Mouse (Mus musculus): ENCODE data around the gene Rragd. TPM values are rescaled to one million over a fixed set of nuclear protein-coding genes. Genes with fewer than 3 reads are reported as not detected.

Gene Rragd
- polyA plus RNA-seq, 1 experiment from 2014 or later, result 42.8 TPM

DNA sequence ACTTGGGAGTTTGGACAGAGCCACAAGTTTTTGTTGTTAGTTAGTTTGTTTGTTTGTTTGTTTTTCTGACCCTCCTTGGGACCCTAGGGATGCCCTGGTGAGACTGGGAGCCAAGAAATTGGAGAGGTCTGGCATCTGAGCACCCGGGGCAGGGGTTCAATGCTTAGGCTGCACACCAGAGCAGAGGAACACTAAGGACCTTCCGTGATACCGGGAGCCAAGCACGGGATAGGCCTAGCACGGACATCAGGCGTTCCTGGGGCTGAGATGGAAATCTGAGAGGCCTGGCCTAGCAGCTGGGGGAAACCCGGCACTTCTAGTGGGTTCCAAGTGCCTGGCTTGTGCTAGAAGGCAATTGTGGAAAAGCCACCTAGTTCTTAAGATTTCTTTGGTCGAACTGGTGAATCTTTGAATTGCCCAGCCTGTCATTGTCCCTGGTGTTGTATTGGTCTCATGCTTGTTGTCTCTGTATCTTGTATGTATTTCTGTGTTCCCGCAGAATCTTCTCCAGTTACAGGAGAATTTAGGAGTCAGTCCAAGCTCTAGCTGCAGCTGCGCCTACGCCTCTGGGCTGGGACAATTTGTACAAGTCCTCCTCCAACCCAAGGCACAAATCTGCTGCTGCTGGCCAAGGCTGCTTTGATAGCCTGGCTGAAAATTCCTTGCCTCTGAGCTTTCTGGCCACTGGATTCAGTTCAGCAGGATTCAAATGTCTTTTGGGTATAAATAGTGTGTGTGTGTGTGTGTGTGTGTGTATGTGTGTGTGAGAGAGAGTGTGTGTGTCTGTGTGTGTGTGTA is 75.3 kb downstream of the Rragd start:
- no peak for ATAC-seq (ENCODE audit: low FRiP score, low read depth)
- WGBS, result 79% methylated on average over 11 of the region's 11 CpGs
- no peaks in the 10 kb centered on the region for H3K9me3 ChIP-seq
- no peaks in the 10 kb centered on the region for H3K4me1 ChIP-seq
- no peak overlapping the region for H3K27ac ChIP-seq
- H3K27me3 ChIP-seq (replicated peaks), result no peaks in the 10 kb centered on the region
- no peak overlapping the region for H3K4me3 ChIP-seq
- H3K36me3 ChIP-seq, result no peaks in the 10 kb centered on the region
- H3K9ac ChIP-seq, result no peak overlapping the region
- H3K4me2 ChIP-seq (replicated peaks), result no peak overlapping the region

DNA sequence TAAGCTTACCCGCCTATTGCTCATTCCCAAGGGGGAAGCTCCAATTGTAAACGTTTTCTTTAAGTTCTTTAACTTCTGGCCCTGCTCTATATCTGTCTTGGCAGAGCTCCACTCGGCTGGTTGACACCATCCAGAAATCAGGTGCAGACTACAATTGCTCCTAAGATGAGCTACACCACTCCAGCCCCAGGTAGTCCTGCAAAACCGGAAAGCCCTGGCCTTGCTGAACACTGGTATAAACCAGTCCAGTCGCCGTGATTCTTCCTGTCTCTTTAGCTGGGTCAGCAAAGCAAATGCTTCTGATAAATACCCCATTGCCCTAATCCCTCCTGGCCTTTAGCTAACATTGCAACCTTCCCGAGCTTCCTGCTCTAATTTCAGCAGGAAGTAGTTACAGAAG is 78.3 kb downstream of the Rragd start:
- H3K4me1 ChIP-seq, result no peaks in the 10 kb centered on the region
- H3K4me3 ChIP-seq, result no peak overlapping the region
- 64% methylated on average over 7 of the region's 7 CpGs for WGBS
- H3K36me3 ChIP-seq, result no peaks in the 10 kb centered on the region
- H3K9ac ChIP-seq, result no peak overlapping the region
- ATAC-seq (ENCODE audit: low FRiP score, low read depth), result no peak
- no peaks in the 10 kb centered on the region for H3K9me3 ChIP-seq
- no peaks in the 10 kb centered on the region for H3K27me3 ChIP-seq (replicated peaks)
- no peak overlapping the region for H3K27ac ChIP-seq
- H3K4me2 ChIP-seq (replicated peaks), result no peak overlapping the region

DNA sequence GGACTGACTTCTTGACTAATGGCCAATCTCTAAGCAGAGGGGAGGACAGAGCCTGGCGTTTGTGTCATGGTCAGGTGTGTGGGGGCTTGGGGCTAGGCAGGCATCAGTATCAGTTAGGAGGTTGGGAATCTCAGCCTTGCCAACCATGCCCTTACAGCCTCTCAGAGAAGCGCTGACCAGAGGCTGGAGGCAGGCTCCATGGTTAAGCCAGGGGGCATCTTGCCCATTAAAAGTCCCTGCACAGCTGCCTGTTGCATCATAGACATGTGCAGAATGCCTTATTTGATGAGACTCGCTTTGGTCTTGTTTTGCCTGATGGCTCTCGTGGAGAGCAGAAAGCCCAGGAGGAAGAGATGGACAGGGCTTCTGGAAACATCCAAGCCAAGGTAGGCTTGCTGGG is 80.1 kb downstream of the Rragd start, which contains the start of gene Gabrr2:
Gabrr2 (plus strand) TSS at position 19 of the 400 bp plus-strand sequence.
- WGBS, result 92% methylated on average over 4 of the region's 4 CpGs
- Histone ChIP-seq H3K27me3 (replicated peaks) (no peaks in the 10 kb centered on the region), H3K36me3 (no peaks in the 10 kb centered on the region), H3K27ac (no peak within 1 kb of the TSS), H3K4me1 (no peaks in the 10 kb centered on the region), H3K4me2 (replicated peaks) (no peak within 1 kb of the TSS), H3K4me3 (no peak within 1 kb of the TSS), H3K9ac (no peak within 1 kb of the TSS), H3K9me3 (no peaks in the 10 kb centered on the region)
- no peak for ATAC-seq (ENCODE audit: low FRiP score, low read depth)

DNA sequence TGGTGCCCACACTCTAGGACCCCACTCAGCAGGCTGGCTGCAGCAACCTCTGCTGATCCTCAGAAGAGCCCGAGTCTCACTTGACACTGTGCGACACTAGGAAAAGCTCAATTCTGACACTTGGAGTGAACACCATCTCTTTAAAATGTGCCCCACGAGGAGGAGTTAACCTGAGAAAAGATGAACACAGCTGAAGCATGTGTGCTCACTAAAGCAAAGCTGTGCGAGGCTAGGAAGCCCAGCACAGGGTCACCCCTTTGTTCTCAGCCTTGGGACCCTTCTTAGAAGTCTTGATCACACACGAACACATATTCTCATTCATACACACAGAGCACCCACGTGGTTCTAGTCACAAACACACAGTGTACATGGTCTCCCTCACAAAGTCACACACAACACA is 82.1 kb downstream of the Rragd start:
- no peak overlapping the region for H3K4me2 ChIP-seq (replicated peaks)
- H3K9me3 ChIP-seq, result no peaks in the 10 kb centered on the region
- H3K27ac ChIP-seq, result no peak overlapping the region
- H3K9ac ChIP-seq, result no peak overlapping the region
- no peaks in the 10 kb centered on the region for H3K4me1 ChIP-seq
- no peak for ATAC-seq (ENCODE audit: low FRiP score, low read depth)
- no peaks in the 10 kb centered on the region for H3K27me3 ChIP-seq (replicated peaks)
- no peaks in the 10 kb centered on the region for H3K36me3 ChIP-seq
- 84% methylated on average over 6 of the region's 6 CpGs for WGBS
- no peak overlapping the region for H3K4me3 ChIP-seq

DNA sequence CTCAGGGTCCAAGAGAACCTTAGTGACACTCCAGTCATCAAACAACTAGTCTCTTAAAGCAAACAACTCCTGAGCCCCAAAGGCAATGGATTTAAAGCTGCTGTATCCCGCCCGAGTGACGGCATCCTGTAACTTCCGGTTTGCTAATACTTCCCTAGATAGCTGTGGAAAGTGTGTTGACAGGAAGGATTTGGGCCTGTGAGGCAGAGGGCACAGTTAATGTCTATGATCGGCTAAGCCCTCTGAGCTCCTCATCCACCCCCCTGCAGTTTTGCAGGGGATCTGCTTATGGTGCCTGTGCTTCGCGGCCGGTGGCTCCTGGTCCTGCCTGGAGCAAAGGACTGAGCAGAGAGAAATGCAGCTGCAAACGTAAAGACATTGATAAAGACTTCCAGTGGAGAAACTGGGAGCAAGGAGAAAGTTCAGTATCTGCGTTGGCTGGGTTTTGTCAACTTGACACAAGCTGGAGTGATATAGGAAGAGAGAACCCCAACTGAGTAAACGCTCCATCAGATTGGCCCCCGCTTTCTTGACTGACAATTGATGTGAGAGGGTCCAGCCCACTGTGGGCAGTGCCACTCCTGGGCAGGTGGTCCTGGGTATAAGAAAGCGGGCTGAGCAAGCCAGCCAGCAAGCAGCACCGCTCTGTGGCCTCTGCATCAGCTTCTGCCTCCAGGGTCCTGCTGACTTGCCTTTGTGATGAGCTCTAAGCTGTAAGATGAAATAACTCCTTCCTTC is 83.6 kb downstream of the Rragd start:
- 73% methylated on average over 14 of the region's 14 CpGs for WGBS
- Histone ChIP-seq H3K36me3 (no peaks in the 10 kb centered on the region), H3K4me2 (replicated peaks) (no peak overlapping the region), H3K4me3 (no peak overlapping the region), H3K27ac (no peak overlapping the region), H3K27me3 (replicated peaks) (no peaks in the 10 kb centered on the region), H3K9me3 (no peaks in the 10 kb centered on the region), H3K9ac (no peak overlapping the region), H3K4me1 (no peaks in the 10 kb centered on the region)
- no peak for ATAC-seq (ENCODE audit: low FRiP score, low read depth)

DNA sequence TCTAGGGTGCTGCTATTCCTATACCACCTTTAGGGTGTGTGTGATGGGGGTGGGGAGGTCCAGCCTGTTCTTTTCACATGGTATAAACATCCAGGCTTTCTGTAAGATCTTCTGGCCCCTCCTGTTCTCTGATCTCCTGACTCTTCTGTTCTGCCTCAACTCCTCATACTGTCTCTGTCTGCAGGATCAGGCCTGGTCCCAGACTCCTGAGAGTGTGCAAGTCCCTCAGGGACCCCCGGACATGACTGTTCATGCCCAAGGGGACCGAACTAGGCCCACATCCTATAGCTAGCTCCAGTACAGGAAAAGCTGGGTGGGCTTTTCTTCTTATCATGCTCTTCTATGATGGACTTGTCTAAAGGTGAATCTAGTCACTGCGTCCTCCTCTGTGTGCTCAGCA is 84.5 kb downstream of the Rragd start:
- Histone ChIP-seq H3K36me3 (no peaks in the 10 kb centered on the region), H3K27ac (no peak overlapping the region), H3K27me3 (replicated peaks) (no peaks in the 10 kb centered on the region), H3K4me3 (no peak overlapping the region), H3K4me2 (replicated peaks) (no peak overlapping the region), H3K4me1 (no peaks in the 10 kb centered on the region), H3K9ac (no peak overlapping the region), H3K9me3 (no peaks in the 10 kb centered on the region)
- WGBS, result 93% methylated on average over 3 of the region's 3 CpGs
- ATAC-seq (ENCODE audit: low FRiP score, low read depth), result no peak

DNA sequence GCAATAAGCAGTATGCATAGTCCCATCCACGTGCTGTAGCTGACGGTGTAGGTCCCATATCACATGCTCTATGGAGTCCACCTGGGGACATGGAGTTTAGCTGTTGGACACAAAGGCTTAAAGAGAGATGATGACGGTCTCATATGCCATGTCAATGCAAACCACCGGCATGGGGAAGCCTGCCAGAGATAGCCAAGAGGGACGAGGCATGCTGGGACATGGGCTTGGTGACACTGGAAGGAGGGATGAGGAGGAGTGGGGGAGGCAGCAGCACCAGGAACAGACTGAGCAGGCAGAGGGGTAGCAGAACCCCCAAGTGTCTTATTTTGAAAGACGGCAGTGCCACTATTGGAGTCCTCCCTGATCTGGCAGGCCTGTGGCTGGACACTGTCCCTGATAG is 85.0 kb downstream of the Rragd start:
- Histone ChIP-seq H3K27ac (no peak overlapping the region), H3K4me2 (replicated peaks) (no peak overlapping the region), H3K9ac (no peak overlapping the region), H3K27me3 (replicated peaks) (no peaks in the 10 kb centered on the region), H3K36me3 (no peaks in the 10 kb centered on the region), H3K9me3 (no peaks in the 10 kb centered on the region), H3K4me3 (no peak overlapping the region), H3K4me1 (peaks cover under 1% of the 10 kb centered on the region; the same call in 1 of the 2 replicates)
- 94% methylated on average over 6 of the region's 6 CpGs for WGBS
- ATAC-seq (ENCODE audit: low FRiP score, low read depth), result no peak

DNA sequence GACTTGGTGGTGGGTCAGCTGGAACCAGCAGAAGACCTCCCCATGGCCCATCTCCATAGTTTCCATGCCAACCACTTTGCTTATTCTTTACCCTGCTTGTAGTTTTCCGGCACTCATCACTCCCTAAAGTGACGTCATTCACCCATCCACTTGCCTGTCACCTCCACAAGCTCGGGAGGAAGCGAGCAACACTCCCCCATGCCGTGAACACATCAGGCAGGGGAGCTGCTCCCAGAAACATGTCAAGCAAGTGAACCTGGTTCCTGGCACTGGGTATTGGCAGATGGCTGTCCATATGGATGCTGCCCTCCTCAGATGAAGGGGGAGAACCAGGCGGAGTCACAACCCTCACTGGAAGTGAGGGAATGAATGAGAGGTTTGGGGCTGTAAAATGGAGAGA is 86.1 kb downstream of the Rragd start:
- Histone ChIP-seq H3K27me3 (replicated peaks) (no peaks in the 10 kb centered on the region), H3K9ac (no peak overlapping the region), H3K4me3 (no peak overlapping the region), H3K27ac (no peak overlapping the region), H3K4me1 (peaks cover 3% of the 10 kb centered on the region; the same call in 1 of the 2 replicates), H3K9me3 (no peaks in the 10 kb centered on the region), H3K36me3 (no peaks in the 10 kb centered on the region), H3K4me2 (replicated peaks) (no peak overlapping the region)
- 77% methylated on average over 6 of the region's 6 CpGs for WGBS
- ATAC-seq (ENCODE audit: low FRiP score, low read depth), result no peak

DNA sequence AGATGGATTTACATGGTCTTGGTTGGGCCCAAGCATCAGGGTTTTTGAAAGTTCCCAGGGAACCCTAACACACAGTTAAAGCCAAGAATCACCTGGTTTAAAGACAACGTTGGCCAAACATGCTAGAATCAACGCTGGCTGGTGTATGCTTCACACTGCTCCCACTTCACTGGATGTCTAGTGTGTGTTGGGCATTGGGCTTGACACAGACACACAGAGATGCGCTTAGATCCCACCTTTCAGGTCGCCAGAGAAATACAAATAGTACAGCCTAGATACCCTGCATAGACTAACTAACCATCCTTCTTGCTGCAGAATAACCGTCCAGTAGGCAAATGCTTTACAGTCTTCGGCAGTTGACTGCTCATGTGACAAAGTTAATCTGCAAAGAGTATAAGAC is 87.5 kb downstream of the Rragd start:
- no peaks in the 10 kb centered on the region for H3K27me3 ChIP-seq (replicated peaks)
- H3K9me3 ChIP-seq, result no peaks in the 10 kb centered on the region
- ATAC-seq (ENCODE audit: low FRiP score, low read depth), result no peak
- H3K4me3 ChIP-seq, result no peak overlapping the region
- H3K9ac ChIP-seq, result no peak overlapping the region
- no peaks in the 10 kb centered on the region for H3K36me3 ChIP-seq
- no peak overlapping the region for H3K4me2 ChIP-seq (replicated peaks)
- H3K27ac ChIP-seq, result no peak overlapping the region
- 94% methylated on average over 6 of the region's 6 CpGs for WGBS
- peaks cover 3% of the 10 kb centered on the region; the same call in 1 of the 2 replicates for H3K4me1 ChIP-seq

DNA sequence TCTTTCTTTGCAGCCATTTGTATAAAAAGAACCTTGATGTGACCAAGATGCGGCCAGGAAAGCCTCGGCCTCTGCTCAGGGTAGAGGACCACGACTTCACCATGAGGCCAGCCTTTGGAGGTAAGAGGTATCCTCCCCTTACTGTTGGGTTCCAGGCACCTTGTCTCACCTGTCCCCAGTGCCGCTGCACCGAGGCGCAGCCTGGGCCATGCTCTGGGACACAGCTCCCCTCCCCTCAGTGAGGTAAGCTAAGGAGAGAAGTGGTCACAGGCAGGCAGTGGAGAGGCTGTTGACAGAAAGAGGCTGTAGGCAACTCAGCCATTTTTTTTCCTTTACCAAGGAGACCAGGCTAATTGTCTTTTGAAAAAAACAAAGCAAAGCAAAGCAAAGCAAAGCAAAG is 88.5 kb downstream of the Rragd start:
- no peaks in the 10 kb centered on the region for H3K9me3 ChIP-seq
- no peak for ATAC-seq (ENCODE audit: low FRiP score, low read depth)
- no peak overlapping the region for H3K4me2 ChIP-seq (replicated peaks)
- H3K36me3 ChIP-seq, result no peaks in the 10 kb centered on the region
- no peak overlapping the region for H3K9ac ChIP-seq
- WGBS, result 92% methylated on average over 6 of the region's 6 CpGs
- peaks cover 3% of the 10 kb centered on the region; the same call in 1 of the 2 replicates for H3K4me1 ChIP-seq
- H3K27me3 ChIP-seq (replicated peaks), result no peaks in the 10 kb centered on the region
- no peak overlapping the region for H3K27ac ChIP-seq
- H3K4me3 ChIP-seq, result no peak overlapping the region

Data from neural tube, embryonic 12.5 days (tissue).